Mouse (Mus musculus) layer of hippocampus, adult 11-12 months (tissue): ENCODE measurements around the gene Nbl1.

Source experiments
- DNase-seq: peaks from one replicate; pipeline ENCODE4 v3.0.0; 2022; ENCODE audit warnings: low spot score

The Nbl1 gene

GRCm38 (mm10) chr4:139064831-139065230 is 28.0 kb downstream of the Nbl1 start:
- DNase-seq, result no peak

GRCm38 (mm10) chr4:139059569-139059968 is 33.2 kb downstream of the Nbl1 start:
- DNase-seq, result no peak

- DNase-seq, result no peak
These were observed 34.8 kb downstream of the Nbl1 start for GRCm38 (mm10) chr4:139058029-139058428.

GRCm38 (mm10) chr4:139057291-139057690 is 35.5 kb downstream of the Nbl1 start:
- no peak for DNase-seq

GRCm38 (mm10) chr4:139055744-139056143 is 37.0 kb downstream of the Nbl1 start:
- DNase-seq, result no peak

- DNase-seq, result no peak
These were observed 37.5 kb downstream of the Nbl1 start for GRCm38 (mm10) chr4:139055336-139055735.

GRCm38 (mm10) chr4:139054300-139054923 is 38.4 kb downstream of the Nbl1 start:
- peak; percentile 66 for DNase-seq

GRCm38 (mm10) chr4:139053391-139053790 is 39.4 kb downstream of the Nbl1 start:
- DNase-seq, result no peak

GRCm38 (mm10) chr4:139052796-139053195 is 40.0 kb downstream of the Nbl1 start:
- no peak for DNase-seq

- DNase-seq, result no peak
These were observed 44.3 kb downstream of the Nbl1 start for GRCm38 (mm10) chr4:139048518-139048917.

- no peak for DNase-seq
These were observed 46.4 kb downstream of the Nbl1 start for GRCm38 (mm10) chr4:139046354-139046753.

GRCm38 (mm10) chr4:139044566-139044965 is 48.2 kb downstream of the Nbl1 start:
- no peak for DNase-seq

- DNase-seq, result no peak
These were observed 49.2 kb downstream of the Nbl1 start for GRCm38 (mm10) chr4:139043600-139043999.

GRCm38 (mm10) chr4:139042611-139043010 is 50.2 kb downstream of the Nbl1 start:
- no peak for DNase-seq

GRCm38 (mm10) chr4:139040084-139040839 is 52.5 kb downstream of the Nbl1 start:
- no peak for DNase-seq

GRCm38 (mm10) chr4:139037795-139038607 is 54.8 kb downstream of the Nbl1 start:
- DNase-seq, result no peak

GRCm38 (mm10) chr4:139035799-139036198 is 57.0 kb downstream of the Nbl1 start:
- no peak for DNase-seq

- no peak for DNase-seq
These were observed 57.9 kb downstream of the Nbl1 start for GRCm38 (mm10) chr4:139034942-139035341.

GRCm38 (mm10) chr4:139034540-139034939 is 58.3 kb downstream of the Nbl1 start:
- no peak for DNase-seq

GRCm38 (mm10) chr4:139034010-139034367 is 58.8 kb downstream of the Nbl1 start:
- DNase-seq, result no peak

GRCm38 (mm10) chr4:139033263-139034009 is 59.4 kb downstream of the Nbl1 start:
- DNase-seq, result no peak

- DNase-seq, result no peak
These were observed 60.3 kb downstream of the Nbl1 start for GRCm38 (mm10) chr4:139032521-139032920.
